Mouse (Mus musculus): ENCODE measurements at regions not wholly inside any gene's neighbourhood (a gene's known extent, or its start where the extent isn't known, plus 50 kb on each side); places are given as distances from the start of the nearest gene placed in this dataset.
A peak's percentile ranks its signal among the peaks of the same experiment; 100 is the strongest.

GRCm38 (mm10) chr17:29775836-29776235 lies 59.0 kb upstream of the Ccdc167 start:
- no peak for DNase-seq (ENCODE audit: low read depth in 1 of 2, low spot score in 2 of 2)

GRCm38 (mm10) chr17:29773339-29773738 lies 56.5 kb upstream of the Ccdc167 start:
- DNase-seq (ENCODE audit: low read depth in 1 of 2, low spot score in 2 of 2): peak in 1 of 2 experiments; percentile 25

GRCm38 (mm10) chr17:29770914-29771313 lies 54.1 kb upstream of the Ccdc167 start:
- no peak for DNase-seq (ENCODE audit: low read depth in 1 of 2, low spot score in 2 of 2)

GRCm38 (mm10) chr17:29769631-29770030 lies 52.8 kb upstream of the Ccdc167 start:
- DNase-seq (ENCODE audit: low read depth in 1 of 2, low spot score in 2 of 2): no peak

GRCm38 (mm10) chr17:29769143-29769542 lies 52.3 kb upstream of the Ccdc167 start:
- no peak for DNase-seq (ENCODE audit: low read depth in 1 of 2, low spot score in 2 of 2)

- DNase-seq (ENCODE audit: low read depth in 1 of 2, low spot score in 2 of 2): no peak
Measured at GRCm38 (mm10) chr17:29768642-29769041, 51.8 kb upstream of the Ccdc167 start.

Measured in monocyte, adult 2 months (primary cell).